ENCODE assay signal across 8 mouse cellular contexts in genomic region chr11:119159496-119159895, GRCm38 (mm10).
DNase-seq lines count a peak whose midpoint lies in the region; TF ChIP-seq lines count a peak whose summit lies in the region.

No protein-coding gene starts in this region.

- 54% methylated on average over 11 of the region's 11 CpGs for WGBS in liver, adult 2 months

- no peak overlapping the region for H3K4me3 ChIP-seq in liver, adult 2 months (ENCODE audit: insufficient read depth, low read depth, low read length)
- H3K4me3 ChIP-seq in testis, adult 2 months (ENCODE audit: control insufficient read depth, low read depth, low read length): peak overlapping the region; percentile 44

- TF ChIP-seq POLR2A in liver, adult 2 months (IDR thresholded peaks at IDR 0.05; ENCODE audit: extremely low read depth, insufficient read depth, low read length): no peak
- TF ChIP-seq POLR2A in testis, adult 2 months (IDR thresholded peaks at IDR 0.05; ENCODE audit: control insufficient read depth, low read depth, low read length): peak; percentile 38; the same call in 1 of the 2 replicates

- H3K4me1 ChIP-seq in liver, adult 2 months (ENCODE audit: control insufficient read depth, insufficient read depth, low read length): no peaks in the 10 kb centered on the region
- H3K4me1 ChIP-seq in testis, adult 2 months (ENCODE audit: control insufficient read depth, insufficient read depth, low read length): peaks cover 8% of the 10 kb centered on the region

- no peaks in the 10 kb centered on the region for H3K27me3 ChIP-seq in liver, adult 2 months (ENCODE audit: control insufficient read depth, insufficient read depth, low read length)
- H3K27me3 ChIP-seq in testis, adult 2 months (ENCODE audit: control insufficient read depth, insufficient read depth, low read length): no peaks in the 10 kb centered on the region

- DNase-seq in lung, adult 18-20 months: peak; percentile 50 to 57
- DNase-seq in lung, postnatal 10 days: no peak
- peak; percentile 79 to 86 for DNase-seq in cerebellum, postnatal 25 days
- peak; percentile 32 to 37 for DNase-seq in heart, postnatal 14 days
- peak; percentile 42 for DNase-seq in liver, adult 2 months (ENCODE audit: extremely low read depth, low read depth, low spot score)
- DNase-seq in urinary bladder, adult 2 months (ENCODE audit: low spot score): no peak
- no peak for DNase-seq in frontal cortex, adult 2 months (ENCODE audit: extremely low spot score in 1 of 2, low spot score in 1 of 2)

- intact Hi-C loops in heart, postnatal 14 days (cut with DNase I): no loop called here

- no peaks in the 10 kb centered on the region for H3K36me3 ChIP-seq in liver, adult 2 months (ENCODE audit: control insufficient read depth, insufficient read depth, low read length)
- H3K36me3 ChIP-seq in testis, adult 2 months (ENCODE audit: control insufficient read depth, insufficient read depth, low read length): no peaks in the 10 kb centered on the region

- H3K79me2 ChIP-seq in liver, adult 2 months (ENCODE audit: control insufficient read depth, insufficient read depth, low read length): no peaks in the 10 kb centered on the region

- no peak overlapping the region for H3K27ac ChIP-seq in liver, adult 2 months (replicated peaks; ENCODE audit: insufficient read depth, low read depth, low read length)
- no peak overlapping the region for H3K27ac ChIP-seq in testis, adult 2 months (ENCODE audit: control insufficient read depth, insufficient read depth, low read depth, low read length)

- TF ChIP-seq CTCF in liver, adult 2 months (IDR thresholded peaks at IDR 0.05; ENCODE audit: low read depth, low read length): no peak
- TF ChIP-seq CTCF in testis, adult 2 months (IDR thresholded peaks at IDR 0.05; ENCODE audit: control insufficient read depth, insufficient read depth, insufficient replicate concordance, low read depth, low read length): no peak

- no peak overlapping the region for H3K9ac ChIP-seq in liver, adult 2 months (ENCODE audit: low read depth, low read length)

Comparison
In these comparisons a context has a peak if more than half of its experiments do, and no peak if none do; other contexts are left out.
1. DNase-seq: peak in lung, adult 18-20 months (2 of 2), cerebellum, postnatal 25 days (2 of 2), heart, postnatal 14 days (2 of 2) and liver, adult 2 months (single experiment); none in lung, postnatal 10 days (single experiment), urinary bladder, adult 2 months (single experiment) and frontal cortex, adult 2 months (0 of 2).